Mouse (Mus musculus): ENCODE results near the gene Fam171a1. TPM values are rescaled to one million over a fixed set of nuclear protein-coding genes. Genes with fewer than 3 reads are reported as not detected.

Fam171a1 gene
- polyA plus RNA-seq, 1 experiment from 2014 or later, result 40.7 TPM

DNA sequence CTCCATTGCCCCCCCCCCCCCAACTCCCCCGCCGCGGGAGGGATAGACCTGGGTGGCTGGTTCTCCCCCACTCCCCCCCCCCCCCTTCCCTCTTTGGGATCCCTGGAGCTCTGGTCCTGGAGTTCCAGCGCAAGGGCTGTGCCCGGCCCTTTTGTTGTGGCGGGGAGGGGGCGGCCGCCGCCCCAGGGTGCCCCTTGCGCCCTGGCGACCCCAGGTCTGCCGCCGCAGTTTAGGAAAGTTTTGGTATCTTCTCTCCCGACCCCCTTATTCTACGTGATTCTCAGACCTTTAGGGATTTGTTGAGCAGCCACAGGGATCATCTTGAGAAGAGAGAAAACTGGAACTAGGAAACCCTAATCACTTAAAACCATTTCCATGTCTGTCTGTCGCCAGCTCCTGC is 4.9 kb downstream of the Fam171a1 start:
- peak overlapping the region; percentile 97 for H3K27ac ChIP-seq
- DNase-seq (ENCODE audit: low spot score), result no peak
- H3K9me3 ChIP-seq (replicated peaks), result no peaks in the 10 kb centered on the region
- H3K4me1 ChIP-seq, result peaks cover 6% of the 10 kb centered on the region
- WGBS, result 0% methylated on average over 14 of the region's 16 CpGs
- peak overlapping the region; percentile 80 for H3K4me3 ChIP-seq
- no peaks in the 10 kb centered on the region for H3K36me3 ChIP-seq
- no peaks in the 10 kb centered on the region for H3K27me3 ChIP-seq (ENCODE audit: low read depth, poor library complexity, severe bottlenecking)

DNA sequence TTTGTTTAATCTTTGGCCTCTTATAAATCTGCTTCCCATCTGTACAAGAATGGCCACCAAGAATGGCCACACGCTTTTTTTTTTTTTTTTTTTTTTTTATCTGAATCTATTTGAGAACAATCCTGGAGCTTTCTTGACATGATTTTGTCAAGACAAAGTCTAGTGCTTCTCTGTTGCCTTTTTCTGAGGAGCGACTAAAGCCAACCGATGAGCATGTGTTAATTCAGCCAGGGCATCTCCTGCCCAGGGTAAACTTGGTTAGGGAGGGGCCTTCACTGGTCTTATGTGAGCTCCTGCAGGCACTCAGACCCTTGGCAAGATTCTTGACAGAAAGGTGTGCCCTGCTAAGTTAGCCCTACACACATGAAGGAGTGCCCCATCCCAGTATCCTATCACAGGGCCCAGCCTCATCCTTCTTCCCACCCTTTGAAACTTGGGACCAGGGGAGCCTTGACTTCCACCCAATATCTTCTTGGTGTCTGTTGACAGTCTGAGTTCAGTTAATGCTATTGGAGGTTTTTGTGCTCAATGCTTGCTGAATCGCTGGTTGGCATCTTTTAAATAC is 5.4 kb downstream of the Fam171a1 start:
- Histone ChIP-seq H3K9me3 (replicated peaks) (no peaks in the 10 kb centered on the region), H3K27me3 (ENCODE audit: low read depth, poor library complexity, severe bottlenecking) (no peaks in the 10 kb centered on the region), H3K4me1 (peaks cover 6% of the 10 kb centered on the region), H3K4me3 (peak overlapping the region; percentile 80), H3K36me3 (no peaks in the 10 kb centered on the region), H3K27ac (peak overlapping the region; percentile 97)
- no peak for DNase-seq (ENCODE audit: low spot score)
- 30% methylated on average over 4 of the region's 4 CpGs for WGBS

DNA sequence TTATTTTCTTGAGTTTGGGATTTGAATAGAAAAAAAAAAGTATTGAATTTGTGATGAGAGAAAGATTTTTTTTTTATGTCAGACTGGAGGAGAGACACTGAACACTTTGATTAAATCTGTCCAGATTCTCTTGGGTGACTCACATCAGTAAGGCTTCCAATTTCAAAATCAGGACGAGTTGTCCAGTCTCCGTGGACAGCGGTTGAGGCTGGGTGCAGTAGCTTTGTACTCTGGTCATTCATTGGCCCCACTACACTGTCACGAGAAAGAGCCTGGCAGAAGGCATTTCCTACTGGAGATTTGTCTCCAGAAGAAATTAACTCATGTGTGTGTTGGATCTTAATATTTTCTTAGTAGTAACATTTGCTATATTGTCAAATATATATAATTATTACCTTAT is 8.5 kb downstream of the Fam171a1 start:
- no peaks in the 10 kb centered on the region for H3K36me3 ChIP-seq
- DNase-seq (ENCODE audit: low spot score), result no peak
- H3K4me3 ChIP-seq, result no peak overlapping the region
- WGBS, result 89% methylated on average over 4 of the region's 4 CpGs
- peaks cover 6% of the 10 kb centered on the region for H3K4me1 ChIP-seq
- no peak overlapping the region for H3K27ac ChIP-seq
- H3K27me3 ChIP-seq (ENCODE audit: low read depth, poor library complexity, severe bottlenecking), result no peaks in the 10 kb centered on the region
- H3K9me3 ChIP-seq (replicated peaks), result no peaks in the 10 kb centered on the region

DNA sequence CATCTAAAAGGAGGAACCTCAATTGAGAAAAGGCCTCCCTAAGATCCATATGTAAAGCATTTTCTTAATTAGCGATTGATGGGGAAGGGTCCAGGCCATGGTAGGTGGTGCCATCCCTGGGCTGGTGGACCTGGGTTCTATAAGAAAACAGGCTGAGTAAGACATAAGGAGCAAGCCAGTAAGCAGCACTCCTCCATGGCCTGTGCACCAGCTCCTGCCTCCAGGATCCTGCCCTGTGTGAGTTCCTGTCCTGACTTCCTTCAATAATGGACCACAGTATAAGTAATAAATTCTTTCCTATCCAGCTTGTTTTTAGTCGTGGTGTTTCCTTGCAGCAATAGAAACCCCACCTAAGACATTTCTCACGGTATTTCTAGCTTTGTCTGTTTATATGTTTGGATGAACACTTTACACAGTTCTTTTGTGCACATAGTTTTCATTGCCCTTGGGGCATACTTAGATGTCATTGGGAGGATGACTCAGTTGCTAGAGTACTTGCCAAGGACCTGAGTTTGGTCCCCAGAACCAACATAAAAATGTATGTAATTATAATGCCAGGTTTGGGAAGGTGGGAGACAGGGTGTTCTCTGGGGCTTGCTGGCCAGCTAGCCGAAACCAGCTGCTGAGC is 13.3 kb downstream of the Fam171a1 start:
- Histone ChIP-seq H3K4me3 (no peak overlapping the region), H3K4me1 (peaks cover 13% of the 10 kb centered on the region), H3K36me3 (no peaks in the 10 kb centered on the region), H3K9me3 (replicated peaks) (no peaks in the 10 kb centered on the region), H3K27ac (no peak overlapping the region), H3K27me3 (ENCODE audit: low read depth, poor library complexity, severe bottlenecking) (no peaks in the 10 kb centered on the region)
- no peak for DNase-seq (ENCODE audit: low spot score)
- 91% methylated on average over 4 of the region's 4 CpGs for WGBS

DNA sequence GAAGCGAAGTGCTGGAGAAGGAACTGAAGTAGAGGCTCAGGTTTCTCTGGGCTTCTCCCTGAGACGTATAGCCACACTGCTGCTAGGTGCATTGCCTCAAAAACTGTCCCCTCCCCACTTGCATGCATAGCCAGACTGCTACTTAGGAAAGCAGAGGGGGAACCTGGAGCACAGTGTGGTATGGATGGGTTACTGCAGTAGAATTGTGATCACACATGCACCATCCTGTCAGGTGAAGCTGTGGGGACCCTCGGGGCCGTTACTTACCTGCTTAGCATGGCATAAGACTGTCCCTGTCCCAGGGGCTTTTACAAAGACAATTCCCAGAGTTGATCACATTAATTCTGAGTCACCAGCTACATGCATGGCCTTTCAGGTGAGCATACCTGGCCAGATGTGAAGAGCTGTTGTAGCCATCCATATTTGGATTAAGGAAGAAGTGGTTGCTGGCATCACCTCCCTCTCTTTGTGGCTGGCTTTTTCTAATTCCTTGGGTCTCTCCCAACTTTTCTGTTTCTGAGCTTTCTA is 14.4 kb downstream of the Fam171a1 start:
- DNase-seq (ENCODE audit: low spot score), result no peak
- Histone ChIP-seq H3K27me3 (ENCODE audit: low read depth, poor library complexity, severe bottlenecking) (no peaks in the 10 kb centered on the region), H3K36me3 (no peaks in the 10 kb centered on the region), H3K4me1 (peaks cover 13% of the 10 kb centered on the region), H3K27ac (peak overlapping the region; percentile 61), H3K4me3 (no peak overlapping the region), H3K9me3 (replicated peaks) (no peaks in the 10 kb centered on the region)
- 65% methylated on average over 4 of the region's 4 CpGs for WGBS

DNA sequence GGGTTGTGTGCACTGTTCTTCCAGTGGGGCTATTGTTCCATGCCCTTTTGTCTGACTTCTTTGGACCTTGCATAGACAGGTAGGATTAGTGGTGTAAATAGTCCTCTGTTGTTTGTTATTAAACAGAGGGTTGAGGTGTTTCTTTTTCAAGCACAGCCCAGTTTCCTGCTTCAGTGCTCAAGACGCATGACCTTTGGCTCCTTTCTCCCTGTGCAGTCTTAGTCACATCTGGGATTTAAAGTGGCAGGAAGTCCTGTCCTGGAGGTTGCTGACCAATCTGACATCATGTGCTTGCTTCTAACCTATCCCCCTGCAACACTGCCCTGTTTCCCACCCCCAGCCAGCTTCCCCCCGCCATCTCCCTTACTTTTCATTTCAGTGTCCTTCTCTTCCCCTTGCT is 14.9 kb downstream of the Fam171a1 start:
- 38% methylated on average over 2 of the region's 2 CpGs for WGBS
- Histone ChIP-seq H3K9me3 (replicated peaks) (no peaks in the 10 kb centered on the region), H3K4me1 (peaks cover 14% of the 10 kb centered on the region), H3K36me3 (no peaks in the 10 kb centered on the region), H3K27ac (peak overlapping the region; percentile 61), H3K27me3 (ENCODE audit: low read depth, poor library complexity, severe bottlenecking) (no peaks in the 10 kb centered on the region), H3K4me3 (no peak overlapping the region)
- DNase-seq (ENCODE audit: low spot score), result no peak

DNA sequence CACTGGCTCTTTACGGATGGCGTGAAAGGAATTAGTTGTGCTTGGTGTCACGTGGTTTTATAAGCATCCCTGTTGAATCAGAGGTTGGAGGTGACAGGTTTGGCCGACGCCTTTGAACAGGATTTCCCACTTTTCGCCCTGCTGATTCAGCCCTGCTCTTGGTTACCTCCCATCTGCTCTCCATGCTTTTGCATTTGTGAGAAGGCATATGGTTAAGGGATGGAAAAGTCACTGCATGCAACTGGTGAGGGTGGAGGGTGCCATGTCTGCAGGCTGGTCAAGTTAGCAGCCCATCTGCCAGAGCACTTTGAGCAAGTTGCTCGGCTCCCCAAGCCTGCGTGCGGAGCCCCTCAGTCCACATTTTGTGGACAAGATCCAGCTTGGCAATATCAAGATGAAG is 18.4 kb downstream of the Fam171a1 start:
- no peak for DNase-seq (ENCODE audit: low spot score)
- Histone ChIP-seq H3K9me3 (replicated peaks) (no peaks in the 10 kb centered on the region), H3K4me1 (peaks cover 32% of the 10 kb centered on the region), H3K36me3 (no peaks in the 10 kb centered on the region), H3K27ac (no peak overlapping the region), H3K27me3 (ENCODE audit: low read depth, poor library complexity, severe bottlenecking) (no peaks in the 10 kb centered on the region), H3K4me3 (no peak overlapping the region)
- WGBS, result 81% methylated on average over 9 of the region's 9 CpGs

DNA sequence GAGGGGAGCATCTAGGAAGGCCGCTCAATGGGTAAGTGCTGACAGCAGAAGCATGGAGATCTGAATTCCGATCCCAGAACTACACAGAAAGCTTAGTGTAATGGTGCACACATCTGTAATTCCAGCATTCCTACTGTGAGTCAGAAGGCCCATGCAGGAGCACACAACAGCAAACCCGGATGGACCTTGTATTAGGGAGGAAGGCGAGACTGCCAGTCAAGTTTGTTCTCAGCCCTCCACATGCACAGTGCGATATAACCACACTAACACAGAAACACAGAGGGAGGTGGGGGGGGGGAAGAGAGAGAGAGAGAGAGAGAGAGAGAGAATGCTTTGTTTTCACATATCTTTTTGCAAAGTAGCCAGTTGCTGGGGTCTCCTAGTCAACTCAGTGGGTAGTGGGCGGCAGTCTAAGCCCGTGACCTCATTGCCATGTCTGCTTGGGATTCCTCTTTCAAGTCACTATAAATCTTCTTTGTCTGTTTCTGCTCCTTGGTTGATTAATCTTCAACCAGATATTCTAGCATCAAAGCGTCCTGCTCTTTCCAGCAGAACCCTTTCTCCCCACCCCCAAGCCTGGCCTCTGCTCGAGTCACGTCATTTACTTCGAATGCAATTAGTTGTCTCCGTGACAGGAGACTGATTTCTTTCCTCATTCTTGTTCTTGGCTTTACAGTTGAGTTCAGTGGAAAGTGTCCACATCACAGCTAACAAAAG is 20.7 kb downstream of the Fam171a1 start:
- H3K27ac ChIP-seq, result no peak overlapping the region
- DNase-seq (ENCODE audit: low spot score), result no peak
- no peaks in the 10 kb centered on the region for H3K36me3 ChIP-seq
- H3K9me3 ChIP-seq (replicated peaks), result no peaks in the 10 kb centered on the region
- no peaks in the 10 kb centered on the region for H3K27me3 ChIP-seq (ENCODE audit: low read depth, poor library complexity, severe bottlenecking)
- WGBS, result 40% methylated on average over 12 of the region's 12 CpGs
- H3K4me1 ChIP-seq, result peaks cover 24% of the 10 kb centered on the region
- no peak overlapping the region for H3K4me3 ChIP-seq

DNA sequence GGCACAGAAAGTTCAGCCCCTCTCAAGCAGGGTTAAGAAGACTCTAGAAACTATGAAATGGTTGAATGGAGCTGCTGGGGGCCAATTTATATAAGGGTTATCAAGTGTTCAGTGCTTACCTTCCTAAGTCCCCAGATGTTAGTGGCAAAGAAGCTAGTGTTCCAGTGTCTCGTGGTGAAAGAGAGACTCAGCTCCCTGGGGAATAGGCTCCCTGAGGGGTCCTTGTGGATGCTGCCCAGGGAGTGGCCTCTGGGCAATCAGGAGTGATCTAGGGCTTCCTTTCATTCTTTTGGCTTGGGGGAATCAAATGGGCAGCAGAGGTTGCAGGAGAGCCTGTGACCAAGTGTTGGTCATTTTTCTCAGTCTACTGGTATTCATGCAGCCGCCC is 21.3 kb downstream of the Fam171a1 start:
- Histone ChIP-seq H3K4me1 (peaks cover 25% of the 10 kb centered on the region), H3K36me3 (no peaks in the 10 kb centered on the region), H3K27me3 (ENCODE audit: low read depth, poor library complexity, severe bottlenecking) (no peaks in the 10 kb centered on the region), H3K4me3 (no peak overlapping the region), H3K9me3 (replicated peaks) (no peaks in the 10 kb centered on the region), H3K27ac (no peak overlapping the region)
- DNase-seq (ENCODE audit: low spot score), result no peak
- WGBS, result 42% methylated on average over 2 of the region's 2 CpGs

DNA sequence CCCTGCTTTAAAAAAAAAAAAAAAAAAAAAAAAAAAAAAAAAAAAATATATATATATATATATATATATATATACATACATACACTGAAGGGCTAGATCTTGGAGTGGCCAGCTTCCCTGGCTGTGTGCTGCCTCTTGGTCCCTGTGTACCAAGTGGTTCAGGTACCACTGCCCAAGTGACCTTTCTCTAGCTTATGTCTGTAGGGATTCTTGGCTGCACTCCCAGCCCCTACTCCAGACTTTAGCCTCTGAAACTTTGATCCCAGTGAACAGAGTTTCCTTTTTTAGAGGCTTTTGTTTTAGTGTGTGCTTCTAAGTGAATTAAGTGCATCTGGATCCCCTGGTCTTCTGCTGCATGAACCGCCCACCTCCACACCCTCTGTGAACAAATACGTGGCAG is 24.3 kb downstream of the Fam171a1 start:
- Histone ChIP-seq H3K4me3 (no peak overlapping the region), H3K27me3 (ENCODE audit: low read depth, poor library complexity, severe bottlenecking) (no peaks in the 10 kb centered on the region), H3K27ac (no peak overlapping the region), H3K36me3 (no peaks in the 10 kb centered on the region), H3K4me1 (peaks cover 28% of the 10 kb centered on the region), H3K9me3 (replicated peaks) (no peaks in the 10 kb centered on the region)
- no peak for DNase-seq (ENCODE audit: low spot score)
- 87% methylated on average over 2 of the region's 2 CpGs for WGBS

DNA sequence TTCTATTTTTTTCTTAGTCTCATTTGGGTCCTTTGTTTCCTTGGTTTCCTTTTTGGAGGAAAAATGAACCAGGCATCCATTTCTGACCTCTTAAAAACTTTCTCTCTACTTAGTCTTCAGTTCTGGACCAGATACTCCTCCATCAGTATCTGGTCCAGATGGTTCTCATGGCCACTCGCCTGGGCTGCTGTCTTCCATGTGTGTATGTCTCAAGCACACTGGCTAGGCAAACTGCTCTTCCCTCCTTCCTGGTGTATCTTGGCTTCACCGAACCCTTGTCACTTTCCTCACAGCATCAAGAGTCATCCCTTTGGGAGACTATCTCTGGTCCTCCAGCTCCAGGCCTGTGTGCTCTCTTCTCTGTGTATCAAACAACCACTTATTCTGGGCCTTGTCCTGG is 25.0 kb downstream of the Fam171a1 start:
- H3K4me1 ChIP-seq, result peaks cover 25% of the 10 kb centered on the region
- H3K27me3 ChIP-seq (ENCODE audit: low read depth, poor library complexity, severe bottlenecking), result no peaks in the 10 kb centered on the region
- no peak overlapping the region for H3K4me3 ChIP-seq
- no peak overlapping the region for H3K27ac ChIP-seq
- WGBS, result 91% methylated on average over 2 of the region's 2 CpGs
- no peaks in the 10 kb centered on the region for H3K9me3 ChIP-seq (replicated peaks)
- H3K36me3 ChIP-seq, result no peaks in the 10 kb centered on the region
- no peak for DNase-seq (ENCODE audit: low spot score)

DNA sequence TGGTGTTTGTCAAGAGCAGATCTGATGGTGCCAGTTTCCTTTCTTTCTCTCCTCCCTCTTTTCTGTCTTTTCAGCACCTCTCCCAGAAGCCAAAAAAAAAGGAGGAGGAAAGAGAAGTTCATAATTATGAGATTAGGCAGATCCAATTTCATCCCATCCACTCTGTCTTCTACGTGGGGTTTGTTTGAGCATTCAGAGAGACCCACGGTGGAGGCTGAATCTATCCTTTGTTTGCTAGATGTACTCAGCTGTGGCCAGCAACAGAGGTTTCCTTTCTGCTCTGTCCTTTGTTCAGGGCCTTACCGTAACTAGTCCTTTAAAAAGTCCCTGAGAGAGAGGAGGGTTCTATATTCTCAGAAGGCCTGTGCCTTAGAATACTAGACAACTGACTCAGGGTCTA is 25.6 kb downstream of the Fam171a1 start:
- WGBS, result 67% methylated on average over 3 of the region's 3 CpGs
- H3K36me3 ChIP-seq, result no peaks in the 10 kb centered on the region
- no peak for DNase-seq (ENCODE audit: low spot score)
- no peaks in the 10 kb centered on the region for H3K27me3 ChIP-seq (ENCODE audit: low read depth, poor library complexity, severe bottlenecking)
- H3K27ac ChIP-seq, result no peak overlapping the region
- H3K4me1 ChIP-seq, result peaks cover 20% of the 10 kb centered on the region
- H3K4me3 ChIP-seq, result no peak overlapping the region
- H3K9me3 ChIP-seq (replicated peaks), result no peaks in the 10 kb centered on the region

DNA sequence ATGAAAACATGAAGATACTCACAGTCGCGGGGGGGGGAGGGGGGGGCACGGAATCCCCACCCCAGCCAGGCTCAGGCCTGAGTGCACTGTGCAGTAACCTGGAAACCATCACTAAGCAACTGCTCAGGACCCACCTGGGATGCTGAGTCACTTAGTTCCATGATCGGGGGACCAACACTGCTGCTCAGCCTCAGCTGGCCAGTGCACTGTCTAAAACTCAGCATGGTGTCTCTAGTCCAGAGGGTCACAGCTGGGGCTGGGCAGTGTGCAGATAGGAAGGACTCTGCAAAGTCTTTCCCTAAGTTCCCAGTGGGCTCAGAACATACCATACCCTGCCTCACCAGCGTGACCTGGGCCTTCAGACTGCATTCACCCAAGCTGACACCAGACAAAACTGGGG is 26.6 kb downstream of the Fam171a1 start:
- Histone ChIP-seq H3K27me3 (ENCODE audit: low read depth, poor library complexity, severe bottlenecking) (no peaks in the 10 kb centered on the region), H3K36me3 (no peaks in the 10 kb centered on the region), H3K9me3 (replicated peaks) (no peaks in the 10 kb centered on the region), H3K4me1 (peaks cover 10% of the 10 kb centered on the region; the same call in 1 of the 2 replicates), H3K27ac (no peak overlapping the region), H3K4me3 (no peak overlapping the region)
- 80% methylated on average over 5 of the region's 5 CpGs for WGBS
- no peak for DNase-seq (ENCODE audit: low spot score)

Data from limb, embryonic 10.5 days (tissue).